Mouse (Mus musculus): Measurements from ENCODE around the gene Cnih4.

DNA sequence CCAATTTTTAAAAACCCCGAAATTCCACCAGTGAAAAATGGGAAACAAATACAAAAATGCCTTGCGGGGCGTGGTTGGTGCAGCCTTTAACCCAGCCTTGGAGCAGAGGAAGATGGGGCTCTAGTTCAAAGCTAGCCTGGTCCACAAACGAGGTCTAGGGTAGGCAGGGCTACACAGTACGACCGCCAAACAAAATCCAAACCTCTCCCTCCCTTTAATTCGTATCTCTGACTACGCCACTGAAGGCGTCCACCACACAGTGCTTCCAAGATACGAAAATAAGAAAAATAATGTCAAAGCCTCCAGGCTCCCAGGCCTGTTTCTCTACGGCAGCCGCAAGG, 914 bp upstream of the Cnih4 start:
- TF ChIP-seq CTCF (IDR thresholded peaks at IDR 0.05; ENCODE audit: borderline replicate concordance, insufficient read depth, low read length) = no peak
- TF ChIP-seq POLR2A (IDR thresholded peaks at IDR 0.05; ENCODE audit: low read depth, low read length) = no peak

All from embryonic fibroblast, embryonic 13.5 days (primary cell).